Mouse (Mus musculus) thymus, postnatal 10 days (tissue): Measurements from ENCODE around the gene Ptprcap.

Experiments
- DNase-seq, 2 experiments: peaks; one replicate each; pipeline ENCODE4 v3.0.0; 2021; ENCODE audit warnings: low spot score in 2 of 2

Gene Ptprcap

GRCm38 (mm10) chr19:4194776-4195650 lies 41.6 kb downstream of the Ptprcap start:
- DNase-seq = no peak

DNA sequence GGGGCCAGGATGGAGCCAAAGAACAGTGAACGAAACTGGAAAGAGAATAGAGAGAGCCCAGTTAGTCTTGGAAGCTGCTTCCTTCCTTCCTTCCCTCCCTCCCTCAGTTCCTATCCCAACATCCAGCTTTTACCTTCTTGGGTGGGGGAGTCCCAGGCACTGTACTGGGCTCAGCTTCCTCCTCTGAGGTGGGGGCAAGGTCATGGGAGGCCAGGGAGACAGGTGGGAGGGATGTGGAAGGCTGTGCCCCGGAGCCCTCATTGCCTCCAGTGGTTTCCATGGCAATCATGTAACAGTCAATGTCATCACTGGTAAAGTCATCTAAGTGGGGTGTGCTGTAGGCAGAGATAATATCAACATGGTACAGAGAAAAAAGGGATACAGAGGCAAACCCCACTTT lies 42.6 kb downstream of the Ptprcap start:
- no peak for DNase-seq

DNA sequence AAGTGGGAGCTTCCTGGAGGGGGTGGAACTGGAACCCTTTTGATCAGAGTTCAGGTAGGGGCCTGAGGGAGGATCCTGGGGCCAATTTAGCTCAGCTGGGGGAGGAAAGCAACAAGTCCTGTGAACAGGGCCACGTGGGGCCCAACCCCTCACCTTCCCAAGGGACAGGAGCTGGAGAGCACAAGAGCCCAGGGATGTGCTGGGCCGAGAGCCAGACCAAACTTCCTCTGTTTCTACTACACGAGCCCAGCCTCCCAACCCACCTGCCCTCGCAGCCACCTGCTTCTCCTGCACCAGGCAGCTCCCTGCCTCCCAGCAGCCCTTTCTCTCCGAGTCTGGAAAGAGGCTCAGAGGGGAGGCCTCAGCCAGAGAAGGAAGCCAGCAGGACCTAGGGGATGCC lies 43.1 kb downstream of the Ptprcap start:
- no peak for DNase-seq

GRCm38 (mm10) chr19:4197180-4197579 lies 43.8 kb downstream of the Ptprcap start:
- no peak for DNase-seq

GRCm38 (mm10) chr19:4201291-4201909 lies 48.0 kb downstream of the Ptprcap start, which contains the start of gene Rad9a:
Gene Rad9a (minus strand): TSS chr19:4201662.
- peak; percentile 95 for DNase-seq

GRCm38 (mm10) chr19:4202149-4202548 lies 48.7 kb downstream of the Ptprcap start:
- no peak for DNase-seq

- DNase-seq = no peak
These were observed 49.7 kb downstream of the Ptprcap start for GRCm38 (mm10) chr19:4203148-4203547.

DNA sequence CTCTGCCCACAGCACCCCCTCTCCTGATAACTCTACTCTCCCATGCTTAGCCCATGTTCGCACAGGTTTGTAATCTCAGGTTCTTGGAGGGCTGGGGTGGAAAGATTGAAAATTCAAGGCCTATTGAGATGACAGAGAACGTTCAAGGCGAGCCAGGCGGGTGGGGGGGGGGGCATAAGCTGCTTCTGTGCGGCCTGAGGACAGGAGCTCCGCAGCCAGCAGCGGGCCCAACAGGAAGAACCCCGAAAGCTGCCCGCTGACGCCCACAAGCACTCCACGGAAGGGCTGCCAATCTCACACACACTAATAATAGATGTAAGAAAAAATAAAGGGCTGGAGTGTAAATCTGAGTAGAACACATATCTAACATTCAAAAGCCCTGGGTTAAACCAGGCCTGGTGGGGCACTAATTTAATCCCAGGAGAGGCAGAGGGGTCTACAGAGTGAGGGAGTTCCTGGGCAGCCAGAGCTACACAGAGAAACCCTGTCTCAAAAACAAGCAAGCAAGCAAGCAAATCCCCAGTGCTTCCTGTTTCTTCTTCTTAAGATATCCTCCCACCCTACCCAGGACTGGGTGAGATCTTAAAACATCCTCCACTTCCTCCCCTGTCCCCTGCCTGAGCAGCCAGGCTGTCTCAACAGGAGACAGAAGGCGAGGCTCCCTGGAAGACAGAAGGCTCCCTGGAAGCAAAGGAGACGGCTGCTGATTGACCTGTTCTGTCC lies 50.4 kb downstream of the Ptprcap start:
- peak in 1 of 2 experiments; percentile 48 for DNase-seq

GRCm38 (mm10) chr19:4204889-4205288 lies 51.5 kb downstream of the Ptprcap start:
- no peak for DNase-seq
